Mouse (Mus musculus): ENCODE data around the gene Eif2b1. TPM values are rescaled to one million over a fixed set of nuclear protein-coding genes. Genes with fewer than 3 reads are reported as not detected.
"Not testable (repeated sequence)": the region's sequence is repeated elsewhere in the genome, so short reads cannot be mapped to it uniquely, and the experiment has no call there.

Eif2b1 gene
- polyA plus RNA-seq (2015; fragmentation: Nextera tagmentation; extraction: Ambion mirVana), result 67.9 and 76.0 TPM in 2 replicates

DNA sequence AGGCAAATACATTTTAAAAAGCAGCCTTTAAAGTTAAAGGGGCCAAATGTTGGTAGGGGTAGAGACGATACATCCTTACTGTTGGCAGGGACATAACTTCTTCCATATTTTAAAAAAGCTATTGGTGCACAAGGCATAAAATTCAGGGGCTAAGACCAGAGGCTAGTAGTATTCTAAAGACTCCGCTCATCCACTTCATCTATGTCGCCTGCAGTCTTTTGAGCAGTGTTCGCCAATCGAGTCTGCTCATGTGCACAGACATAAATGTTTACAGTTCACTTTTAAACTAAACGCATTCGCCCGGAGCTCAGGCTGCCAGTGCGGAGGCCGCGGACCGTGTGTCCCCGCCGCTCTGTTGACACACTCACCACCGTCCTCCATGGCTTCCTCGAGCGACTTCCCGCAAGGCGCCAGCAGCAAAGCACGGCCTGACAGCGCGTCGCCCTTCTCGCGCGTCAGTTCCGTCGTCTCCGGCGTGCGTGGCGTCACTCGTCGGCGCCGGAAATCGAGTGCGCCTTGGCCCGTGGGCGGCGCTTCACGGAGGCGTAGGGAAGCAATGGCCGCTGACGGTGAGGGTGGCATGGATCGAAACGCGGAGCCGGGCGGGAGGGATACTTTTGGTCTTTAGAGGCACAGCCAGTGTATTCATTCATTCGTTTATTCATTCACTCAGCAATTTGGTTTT lies at the start of gene Eif2b1, which contains the start of gene Gtf2h3:
Eif2b1 (minus strand) TSS at position 499 of the 685 bp plus-strand sequence.
Gtf2h3 (plus strand) TSS at position 508 of the 685 bp plus-strand sequence.
- Histone ChIP-seq H3K4me3 (peak within 1 kb of the TSS; percentile 67), H3K27ac (no peak within 1 kb of the TSS), H3K9ac (peak within 1 kb of the TSS; percentile 84), H3K9me3 (no peaks in the 10 kb centered on the region), H3K36me3 (peaks cover 53% of the 10 kb centered on the region), H3K27me3 (no peaks in the 10 kb centered on the region), H3K4me1 (peaks cover 18% of the 10 kb centered on the region), H3K4me2 (replicated peaks) (peak within 1 kb of the TSS; percentile 84)
- WGBS, result 1% methylated on average over 51 of the region's 51 CpGs
- ATAC-seq (ENCODE audit: low FRiP score, low read depth), result peak; percentile 93

DNA sequence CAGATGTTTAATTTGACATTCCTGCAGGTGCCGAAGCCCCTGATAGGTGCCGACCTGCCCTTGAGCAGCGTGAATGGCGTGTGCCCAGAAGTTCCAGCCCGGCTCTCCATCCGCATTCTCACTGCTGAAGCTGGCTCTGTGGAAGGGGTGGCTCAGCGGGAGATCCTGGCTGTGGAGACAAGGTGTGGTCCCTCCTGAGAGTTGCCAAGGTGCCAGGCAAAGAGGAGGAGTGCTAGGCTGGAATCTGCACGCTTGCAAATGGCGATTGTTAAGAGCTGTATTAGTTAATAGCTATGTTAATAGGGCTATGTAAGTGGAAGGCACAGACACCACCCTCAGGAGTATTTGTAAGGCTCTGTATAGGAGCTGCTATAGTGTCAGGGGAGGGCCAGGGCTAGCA lies 45.4 kb upstream of the Eif2b1 start:
- Histone ChIP-seq H3K4me3 (no peak overlapping the region), H3K4me1 (peaks cover 6% of the 10 kb centered on the region), H3K9me3 (no peaks in the 10 kb centered on the region), H3K27ac (no peak overlapping the region), H3K9ac (no peak overlapping the region), H3K4me2 (replicated peaks) (no peak overlapping the region), H3K27me3 (no peaks in the 10 kb centered on the region), H3K36me3 (no peaks in the 10 kb centered on the region; the same call in 1 of the 2 replicates)
- WGBS, result 89% methylated on average over 9 of the region's 9 CpGs
- no peak for ATAC-seq (ENCODE audit: low FRiP score, low read depth)

DNA sequence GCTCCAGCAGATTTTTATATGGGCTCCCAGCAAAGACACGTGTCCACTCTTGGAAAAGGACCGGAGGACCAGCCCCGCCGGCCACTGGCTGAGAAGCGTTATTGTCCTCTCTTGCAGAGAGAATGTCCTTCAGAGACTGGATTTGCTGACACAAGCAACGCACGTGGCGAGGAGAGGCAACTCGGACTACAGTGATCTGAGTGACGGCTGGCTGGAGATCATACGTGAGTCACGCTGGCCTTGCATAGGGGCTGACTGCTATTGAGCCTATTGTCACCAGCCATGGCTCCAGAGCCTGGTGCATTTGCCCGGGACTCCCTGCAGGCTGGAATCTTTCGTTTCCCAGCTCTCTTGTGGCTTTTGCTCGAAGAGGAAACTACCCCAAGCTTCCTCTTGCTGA lies 44.0 kb upstream of the Eif2b1 start:
- Histone ChIP-seq H3K4me1 (peaks cover under 1% of the 10 kb centered on the region; the same call in 1 of the 2 replicates), H3K4me2 (replicated peaks) (no peak overlapping the region), H3K9me3 (no peaks in the 10 kb centered on the region), H3K4me3 (no peak overlapping the region), H3K9ac (no peak overlapping the region), H3K36me3 (peaks cover under 1% of the 10 kb centered on the region; the same call in 1 of the 2 replicates), H3K27me3 (no peaks in the 10 kb centered on the region), H3K27ac (no peak overlapping the region)
- ATAC-seq (ENCODE audit: low FRiP score, low read depth), result no peak
- WGBS, result 86% methylated on average over 15 of the region's 15 CpGs

DNA sequence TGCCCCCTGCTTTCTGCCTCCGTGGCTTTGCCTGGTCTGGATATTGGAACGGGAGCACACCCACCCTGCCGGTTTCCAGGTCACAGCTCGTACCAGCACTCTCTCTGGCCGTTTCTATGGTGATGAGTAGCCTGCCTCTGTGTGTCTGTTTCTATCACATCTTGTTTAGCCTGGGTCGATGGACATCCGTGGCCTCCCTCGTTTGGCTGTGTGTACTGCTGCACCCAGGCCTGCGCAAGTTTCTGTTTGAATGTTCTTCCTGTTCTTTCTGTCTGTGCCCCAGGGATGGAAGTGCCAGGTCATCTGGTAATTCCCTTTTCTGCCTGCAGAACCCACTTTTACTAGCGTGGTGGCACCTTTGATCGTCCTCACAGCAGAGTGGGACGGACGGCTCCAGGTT lies 42.4 kb upstream of the Eif2b1 start:
- 83% methylated on average over 13 of the region's 13 CpGs for WGBS
- no peak for ATAC-seq (ENCODE audit: low FRiP score, low read depth)

DNA sequence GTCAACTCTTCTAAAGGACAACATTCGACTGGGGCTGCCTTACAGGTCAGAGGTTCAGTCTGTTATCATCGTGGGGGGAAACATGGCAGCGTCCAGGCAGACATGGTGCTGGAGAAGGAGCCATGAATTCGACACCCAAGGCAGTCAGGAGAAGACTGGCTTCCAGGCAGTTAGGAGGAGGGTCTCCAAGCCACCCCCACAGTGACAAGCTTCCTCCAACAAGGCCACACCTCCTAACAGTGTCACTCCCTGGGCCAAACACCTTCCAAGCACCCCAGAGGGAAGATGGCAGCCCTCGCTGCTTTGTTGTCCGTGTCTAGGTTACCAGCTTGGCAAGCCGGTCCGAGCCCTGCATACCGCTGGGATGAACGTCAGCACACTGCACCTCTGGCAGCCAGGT lies 39.8 kb upstream of the Eif2b1 start:
- Histone ChIP-seq H3K36me3 (peaks cover 6% of the 10 kb centered on the region; the same call in 1 of the 2 replicates), H3K4me3 (no peak overlapping the region), H3K9ac (no peak overlapping the region), H3K9me3 (no peaks in the 10 kb centered on the region), H3K4me2 (replicated peaks) (no peak overlapping the region), H3K4me1 (no peaks in the 10 kb centered on the region), H3K27ac (no peak overlapping the region), H3K27me3 (no peaks in the 10 kb centered on the region)
- 79% methylated on average over 10 of the region's 10 CpGs for WGBS
- ATAC-seq (ENCODE audit: low FRiP score, low read depth), result no peak

More for the DNA sequence above, 42.4 kb upstream of the Eif2b1 start:
- no peak overlapping the region for H3K4me3 ChIP-seq
- no peak overlapping the region; the same call in 1 of the 2 replicates for H3K9ac ChIP-seq
- H3K9me3 ChIP-seq, result no peaks in the 10 kb centered on the region
- H3K27ac ChIP-seq, result no peak overlapping the region
- peaks cover 4% of the 10 kb centered on the region; the same call in 1 of the 2 replicates for H3K36me3 ChIP-seq
- H3K27me3 ChIP-seq, result no peaks in the 10 kb centered on the region
- no peak overlapping the region for H3K4me2 ChIP-seq (replicated peaks)
- no peaks in the 10 kb centered on the region for H3K4me1 ChIP-seq

DNA sequence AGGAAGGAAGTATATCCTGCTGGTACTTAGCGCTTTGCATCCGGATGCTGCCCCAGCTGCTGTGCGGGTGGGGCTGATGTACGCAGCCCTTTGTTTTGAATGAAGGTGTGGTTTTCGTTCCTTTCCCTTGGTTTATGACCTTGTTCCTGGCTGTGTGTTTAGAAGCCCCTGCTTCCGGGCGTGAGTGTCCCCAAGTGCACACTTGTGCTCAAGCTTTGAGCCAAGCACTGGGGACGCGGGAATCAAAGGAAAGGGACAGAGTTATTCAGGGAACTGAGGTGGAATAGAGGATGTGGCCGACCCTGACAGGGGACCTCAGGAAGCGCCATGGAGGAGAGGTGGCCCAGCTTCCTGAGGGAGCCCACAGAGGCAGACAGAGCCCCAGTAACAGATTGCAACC lies 35.8 kb upstream of the Eif2b1 start:
- H3K27ac ChIP-seq, result peak overlapping the region; percentile 22; the same call in 1 of the 2 replicates
- H3K4me1 ChIP-seq, result no peaks in the 10 kb centered on the region
- H3K36me3 ChIP-seq, result peaks cover 17% of the 10 kb centered on the region; the same call in 1 of the 2 replicates
- H3K27me3 ChIP-seq, result no peaks in the 10 kb centered on the region
- ATAC-seq (ENCODE audit: low FRiP score, low read depth), result no peak
- no peak overlapping the region for H3K4me2 ChIP-seq (replicated peaks)
- no peaks in the 10 kb centered on the region for H3K9me3 ChIP-seq
- no peak overlapping the region for H3K4me3 ChIP-seq
- no peak overlapping the region for H3K9ac ChIP-seq
- 88% methylated on average over 11 of the region's 11 CpGs for WGBS

DNA sequence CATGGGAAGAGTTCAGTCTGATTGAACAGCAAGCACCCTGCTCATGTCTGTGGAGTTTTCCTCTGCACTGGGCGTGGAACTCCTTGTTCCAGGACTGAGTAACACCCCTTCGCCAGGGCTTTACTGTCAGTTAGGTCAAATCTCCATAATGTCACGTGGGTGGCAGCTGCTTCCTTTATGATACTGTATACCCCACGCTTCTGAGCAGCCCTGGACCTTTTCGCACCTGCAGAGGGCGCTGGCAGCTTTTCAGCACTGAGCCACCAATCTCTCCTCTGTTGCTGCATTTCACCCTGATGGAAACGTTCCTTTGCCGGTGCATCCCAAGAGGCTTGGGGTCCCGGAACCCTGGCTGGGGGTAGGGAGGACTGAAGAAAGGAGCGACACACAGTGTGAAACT lies 32.0 kb upstream of the Eif2b1 start:
- no peak overlapping the region for H3K4me2 ChIP-seq (replicated peaks)
- no peak overlapping the region for H3K4me3 ChIP-seq
- H3K9ac ChIP-seq, result no peak overlapping the region
- no peaks in the 10 kb centered on the region for H3K27me3 ChIP-seq
- no peak for ATAC-seq (ENCODE audit: low FRiP score, low read depth)
- H3K4me1 ChIP-seq, result no peaks in the 10 kb centered on the region
- WGBS, result 71% methylated on average over 10 of the region's 10 CpGs
- no peak overlapping the region for H3K27ac ChIP-seq
- H3K36me3 ChIP-seq, result peaks cover 18% of the 10 kb centered on the region; the same call in 1 of the 2 replicates
- H3K9me3 ChIP-seq, result no peaks in the 10 kb centered on the region

DNA sequence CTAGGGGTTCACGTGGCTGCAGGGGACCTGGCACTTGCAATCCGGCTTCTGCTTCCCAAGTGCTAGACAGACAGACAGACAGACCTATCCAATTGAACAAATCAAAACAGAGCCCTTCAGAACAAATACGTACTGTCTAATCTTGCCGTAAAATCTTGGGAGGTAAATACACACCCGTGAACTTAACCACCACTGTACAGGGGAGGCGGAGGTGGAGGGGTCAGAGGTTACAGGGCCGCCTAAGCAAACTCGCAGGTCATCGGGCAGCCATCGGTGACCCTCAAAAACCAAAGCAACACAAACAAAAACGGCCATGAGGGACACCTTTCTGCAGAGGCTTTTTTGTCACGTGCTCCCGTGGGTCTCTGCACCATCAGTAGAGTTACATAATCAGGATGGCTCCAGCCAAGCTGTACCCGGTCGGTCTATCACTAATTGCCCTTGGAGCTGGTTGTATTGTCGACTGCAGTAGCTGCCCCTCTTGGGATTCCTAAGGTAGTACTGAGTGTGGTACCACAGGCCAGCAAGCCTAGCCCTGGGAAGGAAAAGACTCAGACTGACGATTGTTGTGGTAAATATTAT lies 26.2 kb upstream of the Eif2b1 start:
- H3K4me1 ChIP-seq, result no peaks in the 10 kb centered on the region
- 85% methylated on average over 17 of the region's 17 CpGs for WGBS
- no peak overlapping the region for H3K27ac ChIP-seq
- H3K27me3 ChIP-seq, result no peaks in the 10 kb centered on the region
- H3K36me3 ChIP-seq, result peaks cover 4% of the 10 kb centered on the region; the same call in 1 of the 2 replicates
- no peak overlapping the region for H3K9ac ChIP-seq
- ATAC-seq (ENCODE audit: low FRiP score, low read depth), result no peak
- no peak overlapping the region for H3K4me3 ChIP-seq
- no peaks in the 10 kb centered on the region for H3K9me3 ChIP-seq
- H3K4me2 ChIP-seq (replicated peaks), result no peak overlapping the region

DNA sequence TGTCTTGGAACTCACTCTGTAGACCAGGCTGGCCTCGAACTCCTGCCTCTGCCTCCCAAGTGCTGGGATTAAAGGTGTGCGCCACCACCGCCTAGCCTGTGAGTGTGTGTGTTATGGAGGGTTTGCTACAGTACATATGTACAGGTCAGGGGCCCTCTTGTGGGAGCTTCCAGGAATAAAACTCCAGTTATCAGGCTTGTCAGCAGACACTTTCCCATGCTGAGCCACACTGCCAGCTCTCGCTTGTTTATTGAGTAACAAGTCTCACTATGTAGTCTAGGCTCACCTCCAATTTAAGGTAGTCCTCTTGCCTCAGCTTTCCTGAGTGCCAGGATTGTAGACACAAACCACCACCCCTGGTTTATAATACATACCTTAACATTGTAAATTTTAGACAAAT lies 25.4 kb upstream of the Eif2b1 start:
- Histone ChIP-seq H3K4me2 (replicated peaks) (no peak overlapping the region), H3K27ac (no peak overlapping the region)
- WGBS, result 89% methylated on average over 4 of the region's 4 CpGs

DNA sequence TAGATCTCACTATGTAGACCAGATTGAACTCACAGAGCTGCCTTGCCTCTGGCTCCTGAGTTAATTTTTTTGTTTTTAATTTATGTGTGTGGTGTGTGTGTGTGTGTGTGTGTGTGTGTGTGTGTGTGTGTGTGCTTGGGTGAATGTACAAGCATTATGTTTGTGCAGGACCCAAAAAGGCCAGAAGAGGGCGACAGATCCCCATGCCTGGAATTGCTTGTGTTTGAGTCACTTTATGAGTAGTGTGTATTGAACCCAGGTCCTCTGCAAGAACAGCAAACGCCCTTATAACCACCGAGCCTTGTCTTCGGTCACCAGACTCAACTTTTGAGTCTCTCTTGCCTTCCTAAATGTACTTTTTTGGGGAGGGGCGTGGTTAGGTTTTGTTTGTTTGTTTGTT lies 23.4 kb upstream of the Eif2b1 start:
- Histone ChIP-seq H3K36me3 (no peaks in the 10 kb centered on the region), H3K9ac (no peak overlapping the region), H3K9me3 (no peaks in the 10 kb centered on the region), H3K4me1 (peaks cover 9% of the 10 kb centered on the region), H3K4me2 (replicated peaks) (no peak overlapping the region), H3K4me3 (no peak overlapping the region), H3K27me3 (no peaks in the 10 kb centered on the region), H3K27ac (no peak overlapping the region)
- WGBS, result 66% methylated on average over 5 of the region's 5 CpGs
- ATAC-seq (ENCODE audit: low FRiP score, low read depth), result no peak

More for the DNA sequence above, 25.4 kb upstream of the Eif2b1 start:
- Histone ChIP-seq H3K36me3 (peaks cover 4% of the 10 kb centered on the region; the same call in 1 of the 2 replicates), H3K9me3 (no peaks in the 10 kb centered on the region), H3K4me1 (peaks cover 4% of the 10 kb centered on the region), H3K27me3 (no peaks in the 10 kb centered on the region), H3K4me3 (no peak overlapping the region), H3K9ac (no peak overlapping the region)
- no peak for ATAC-seq (ENCODE audit: low FRiP score, low read depth)

DNA sequence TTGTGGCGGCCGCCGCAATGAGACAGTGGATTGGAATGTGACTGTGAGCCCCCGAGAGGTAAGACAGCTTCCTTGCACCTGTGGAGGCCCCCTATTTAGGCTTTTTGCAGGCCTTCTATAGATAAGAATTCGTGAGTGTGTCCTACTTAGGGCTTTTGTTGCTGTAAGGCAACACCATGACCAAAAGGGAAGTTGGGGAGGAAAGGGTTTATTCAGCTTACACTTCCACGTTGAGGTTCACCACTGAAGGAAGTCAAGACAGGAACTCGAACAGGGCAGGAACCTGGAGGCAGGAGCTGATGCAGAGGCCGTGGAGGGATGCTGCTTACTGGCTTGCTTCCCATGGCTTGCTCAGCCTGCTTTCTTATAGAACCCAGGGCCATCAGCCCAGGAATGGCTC lies 20.8 kb upstream of the Eif2b1 start:
- Histone ChIP-seq H3K4me2 (replicated peaks) (peak overlapping the region; percentile 96), H3K36me3 (peaks cover 23% of the 10 kb centered on the region)
- not testable (repeated sequence) for H3K4me3 ChIP-seq; H3K27me3 ChIP-seq; H3K9me3 ChIP-seq; ATAC-seq (ENCODE audit: low FRiP score, low read depth); H3K9ac ChIP-seq; H3K4me1 ChIP-seq; H3K27ac ChIP-seq
- WGBS, result 60% methylated on average over 8 of the region's 8 CpGs

Measured in limb, embryonic 13.5 days (tissue).